Mouse (Mus musculus): ENCODE measurements at regions not wholly inside any gene's neighbourhood (a gene's known extent, or its start where the extent isn't known, plus 50 kb on each side); places are given as distances from the start of the nearest gene placed in this dataset.

DNA sequence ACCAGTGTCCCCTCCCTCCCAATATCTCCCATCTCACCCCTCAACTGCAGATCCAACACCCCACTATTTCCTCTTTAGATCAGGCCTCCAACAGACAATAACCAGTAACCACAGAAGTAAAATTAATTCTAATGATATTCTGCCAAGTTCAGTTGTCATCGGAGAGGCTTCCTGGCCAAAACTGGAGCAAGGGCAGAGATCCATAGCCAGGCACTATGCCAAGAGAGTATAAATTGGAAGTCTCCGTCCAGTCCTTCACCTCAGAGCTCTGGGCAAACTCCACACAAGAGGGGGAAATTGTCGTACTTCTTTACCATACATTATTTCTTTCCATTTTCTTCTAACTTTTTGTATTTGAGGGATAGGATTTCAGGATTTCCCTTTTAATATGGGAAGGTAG lies 1353.4 kb upstream of the Aga start:
- no peak for ATAC-seq (ENCODE audit: extremely low read depth, insufficient number of reproducible peaks, low FRiP score, poor library complexity, severe bottlenecking)

DNA sequence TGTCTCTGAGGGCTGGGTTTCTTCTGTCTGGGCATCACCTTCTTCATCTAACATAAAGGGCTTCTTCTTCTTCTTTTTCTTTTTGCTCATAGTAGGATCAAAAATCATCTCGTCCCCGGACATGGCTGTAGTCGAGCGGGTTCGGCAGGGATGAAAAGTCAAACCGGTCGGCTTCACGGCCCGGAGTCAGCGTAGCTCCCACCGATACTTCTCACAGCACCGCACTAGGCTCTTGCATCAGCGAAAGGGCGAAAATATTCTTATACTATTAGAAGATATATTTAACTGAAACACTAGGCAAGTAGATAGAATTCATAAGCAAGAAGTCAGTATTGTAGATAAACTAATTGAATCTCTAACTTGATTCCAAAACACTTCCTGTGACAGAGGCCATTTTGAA lies 1314.6 kb upstream of the Aga start:
- ATAC-seq (ENCODE audit: extremely low read depth, insufficient number of reproducible peaks, low FRiP score, poor library complexity, severe bottlenecking): peak; percentile 77

DNA sequence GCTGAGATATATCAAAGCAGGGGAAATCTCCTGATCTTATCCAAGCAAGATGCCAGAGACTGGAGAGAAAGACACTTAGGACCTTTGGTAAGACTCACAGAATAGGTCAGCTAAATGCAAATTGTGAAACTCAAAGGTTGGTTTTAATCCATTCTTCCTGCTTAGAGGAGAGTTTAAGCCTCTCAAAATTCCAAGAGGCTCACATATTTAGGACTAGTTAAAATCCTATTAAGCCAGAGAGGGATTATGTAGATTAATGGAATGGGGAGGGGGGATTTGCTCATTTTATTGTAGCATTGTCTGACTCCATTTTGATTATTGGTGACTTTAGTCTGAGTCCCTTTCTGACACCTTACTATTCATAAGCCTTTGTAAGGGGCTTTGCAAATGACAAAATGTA lies 1284.0 kb upstream of the Aga start:
- no peak for ATAC-seq (ENCODE audit: extremely low read depth, insufficient number of reproducible peaks, low FRiP score, poor library complexity, severe bottlenecking)

DNA sequence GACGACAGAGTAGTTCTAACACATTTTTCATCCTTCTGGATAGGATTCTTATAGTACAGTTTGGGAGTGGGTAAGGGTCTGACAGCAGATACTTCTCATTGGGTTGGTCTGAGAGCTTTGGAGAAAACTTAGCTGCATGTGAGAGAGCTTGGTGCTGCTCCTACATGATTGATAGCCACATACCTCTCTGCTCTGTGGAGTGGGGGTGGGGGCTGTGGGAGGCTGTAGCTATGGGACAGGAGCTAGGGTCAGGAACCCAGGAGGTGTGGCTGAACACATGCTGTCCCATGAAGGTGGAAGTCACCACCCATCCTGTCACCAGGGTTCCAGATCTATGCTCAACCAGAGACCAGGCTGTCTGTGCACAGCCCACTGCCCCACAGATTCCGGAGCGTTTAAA lies 1255.5 kb upstream of the Aga start:
- no peak for ATAC-seq (ENCODE audit: extremely low read depth, insufficient number of reproducible peaks, low FRiP score, poor library complexity, severe bottlenecking)
